Mouse (Mus musculus): Measurements from ENCODE around the gene Rasal3. TPM values are rescaled to one million over a fixed set of nuclear protein-coding genes. Genes with fewer than 3 reads are reported as not detected.
A peak's percentile ranks its signal among the peaks of the same experiment; 100 is the strongest.

Gene Rasal3
- total and polyA plus RNA-seq, 2 experiments from 2014 or later = 0.40 to 7.3 TPM

GRCm38 (mm10) chr17:32426610-32427009 is 23.2 kb upstream of the Rasal3 start:
- TF ChIP-seq CTCF (IDR thresholded peaks at IDR 0.05; ENCODE audit: low read depth) (no peak), EP300 (IDR thresholded peaks at IDR 0.05; ENCODE audit: low read depth) (no peak)
- H3K27ac ChIP-seq (ENCODE audit: low read depth) = no peak overlapping the region
- H3K36me3 ChIP-seq (replicated peaks; ENCODE audit: control insufficient read depth, insufficient read depth, low read length) = no peaks in the 10 kb centered on the region
- no peak overlapping the region for H3K4me3 ChIP-seq (ENCODE audit: low read depth, low read length)
- H3K9me3 ChIP-seq (replicated peaks; ENCODE audit: control insufficient read depth, low read length) = no peaks in the 10 kb centered on the region
- H3K4me2 ChIP-seq (ENCODE audit: low read depth, low read length) = no peak overlapping the region
- H3K27me3 ChIP-seq (ENCODE audit: control insufficient read depth, insufficient read depth, low read length) = no peaks in the 10 kb centered on the region
- ATAC-seq (ENCODE audit: insufficient read depth, low read depth) (no peak), DNase-seq (ENCODE audit: low spot score) (no peak)
- H3K4me1 ChIP-seq (ENCODE audit: control insufficient read depth, insufficient read depth) = no peaks in the 10 kb centered on the region
- H3K9ac ChIP-seq (replicated peaks; ENCODE audit: low read depth, low read length) = no peak overlapping the region

- WGBS = 84% methylated on average over 2 of the region's 2 CpGs
- ATAC-seq (ENCODE audit: insufficient read depth, low read depth) = no peak
Measured at GRCm38 (mm10) chr17:32424034-32424433, 20.7 kb upstream of the Rasal3 start, which contains the start of gene Pglyrp2. Gene Pglyrp2, minus strand, starts transcription at chr17:32424167.

GRCm38 (mm10) chr17:32420781-32421180 is 17.4 kb upstream of the Rasal3 start:
- Histone ChIP-seq H3K9ac (replicated peaks; ENCODE audit: low read depth, low read length) (no peak overlapping the region), H3K27ac (ENCODE audit: low read depth) (no peak overlapping the region), H3K36me3 (replicated peaks; ENCODE audit: control insufficient read depth, insufficient read depth, low read length) (no peaks in the 10 kb centered on the region), H3K4me3 (ENCODE audit: low read depth, low read length) (no peak overlapping the region), H3K4me1 (ENCODE audit: control insufficient read depth, insufficient read depth) (no peaks in the 10 kb centered on the region), H3K27me3 (ENCODE audit: control insufficient read depth, insufficient read depth, low read length) (peaks cover 7% of the 10 kb centered on the region; the same call in 1 of the 2 replicates), H3K4me2 (ENCODE audit: low read depth, low read length) (no peak overlapping the region), H3K9me3 (replicated peaks; ENCODE audit: control insufficient read depth, low read length) (no peaks in the 10 kb centered on the region)
- no peak for ATAC-seq (ENCODE audit: insufficient read depth, low read depth)
- 72% methylated on average over 8 of the region's 8 CpGs for WGBS
- no peak for DNase-seq (ENCODE audit: low spot score)
- TF ChIP-seq CTCF (IDR thresholded peaks at IDR 0.05; ENCODE audit: low read depth) (no peak), EP300 (IDR thresholded peaks at IDR 0.05; ENCODE audit: low read depth) (no peak)

More at GRCm38 (mm10) chr17:32424034-32424433, 20.7 kb upstream of the Rasal3 start, which contains the start of gene Pglyrp2:
- Histone ChIP-seq H3K27ac (ENCODE audit: low read depth) (no peak within 1 kb of the TSS), H3K4me3 (ENCODE audit: low read depth, low read length) (no peak within 1 kb of the TSS), H3K9ac (replicated peaks; ENCODE audit: low read depth, low read length) (no peak within 1 kb of the TSS), H3K4me2 (ENCODE audit: low read depth, low read length) (no peak within 1 kb of the TSS), H3K36me3 (replicated peaks; ENCODE audit: control insufficient read depth, insufficient read depth, low read length) (no peaks in the 10 kb centered on the region), H3K9me3 (replicated peaks; ENCODE audit: control insufficient read depth, low read length) (no peaks in the 10 kb centered on the region), H3K27me3 (ENCODE audit: control insufficient read depth, insufficient read depth, low read length) (no peaks in the 10 kb centered on the region), H3K4me1 (ENCODE audit: control insufficient read depth, insufficient read depth) (no peaks in the 10 kb centered on the region)
- TF ChIP-seq CTCF (IDR thresholded peaks at IDR 0.05; ENCODE audit: low read depth) (no peak), EP300 (IDR thresholded peaks at IDR 0.05; ENCODE audit: low read depth) (no peak)
- DNase-seq (ENCODE audit: low spot score) = no peak

DNA sequence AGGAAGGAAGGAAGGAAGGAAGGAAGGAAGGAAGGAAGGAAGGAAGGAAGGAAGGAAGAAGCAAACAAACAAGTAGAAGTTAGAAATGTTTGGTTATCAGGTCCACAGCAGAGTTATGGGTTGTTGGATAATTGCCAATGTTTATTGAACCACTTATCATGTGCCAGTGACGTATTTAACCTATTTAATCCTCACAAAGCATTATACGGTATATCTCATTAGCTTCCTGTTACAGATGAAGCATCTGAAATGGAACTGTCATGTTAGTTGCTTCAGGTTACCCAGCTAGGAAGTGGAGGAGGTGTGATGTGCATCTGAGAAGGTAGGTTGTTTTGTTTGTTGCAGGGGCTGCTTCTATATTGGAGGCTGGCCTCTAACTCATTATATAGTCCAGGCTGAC is 16.6 kb upstream of the Rasal3 start:
- Histone ChIP-seq H3K36me3 (replicated peaks; ENCODE audit: control insufficient read depth, insufficient read depth, low read length) (no peaks in the 10 kb centered on the region), H3K9ac (replicated peaks; ENCODE audit: low read depth, low read length) (no peak overlapping the region), H3K4me2 (ENCODE audit: low read depth, low read length) (no peak overlapping the region), H3K4me3 (ENCODE audit: low read depth, low read length) (no peak overlapping the region), H3K27ac (ENCODE audit: low read depth) (no peak overlapping the region), H3K27me3 (ENCODE audit: control insufficient read depth, insufficient read depth, low read length) (peaks cover 13% of the 10 kb centered on the region; the same call in 1 of the 2 replicates), H3K9me3 (replicated peaks; ENCODE audit: control insufficient read depth, low read length) (no peaks in the 10 kb centered on the region), H3K4me1 (ENCODE audit: control insufficient read depth, insufficient read depth) (no peaks in the 10 kb centered on the region)
- TF ChIP-seq CTCF (IDR thresholded peaks at IDR 0.05; ENCODE audit: low read depth) (no peak), EP300 (IDR thresholded peaks at IDR 0.05; ENCODE audit: low read depth) (no peak)
- WGBS = 57% methylated on average over 2 of the region's 2 CpGs
- no peak for DNase-seq (ENCODE audit: low spot score)
- ATAC-seq (ENCODE audit: insufficient read depth, low read depth) = no peak

DNA sequence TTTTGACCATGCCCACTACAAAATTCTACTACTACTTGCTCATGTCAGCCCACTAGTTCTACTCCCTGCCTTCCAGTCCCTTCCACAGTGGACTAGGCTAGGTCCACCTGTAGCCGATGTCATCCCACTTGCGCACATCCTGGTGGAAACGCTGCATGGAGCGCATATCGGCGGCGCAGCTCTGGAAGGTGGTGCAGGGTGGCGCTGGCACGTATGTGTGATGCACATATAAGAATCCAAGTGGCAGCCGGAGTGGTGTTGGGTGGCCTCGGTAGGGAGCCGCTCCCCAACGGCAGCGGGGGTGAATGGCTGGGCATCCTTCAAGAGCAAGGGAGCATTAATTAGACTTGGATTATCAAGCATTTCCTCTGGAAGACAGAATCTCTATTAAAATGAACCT is 13.4 kb upstream of the Rasal3 start:
- Histone ChIP-seq H3K4me3 (ENCODE audit: low read depth, low read length) (no peak overlapping the region), H3K9ac (replicated peaks; ENCODE audit: low read depth, low read length) (no peak overlapping the region), H3K27me3 (ENCODE audit: control insufficient read depth, insufficient read depth, low read length) (peaks cover 15% of the 10 kb centered on the region; the same call in 1 of the 2 replicates), H3K9me3 (replicated peaks; ENCODE audit: control insufficient read depth, low read length) (no peaks in the 10 kb centered on the region), H3K36me3 (replicated peaks; ENCODE audit: control insufficient read depth, insufficient read depth, low read length) (no peaks in the 10 kb centered on the region), H3K4me1 (ENCODE audit: control insufficient read depth, insufficient read depth) (no peaks in the 10 kb centered on the region), H3K4me2 (ENCODE audit: low read depth, low read length) (no peak overlapping the region), H3K27ac (ENCODE audit: low read depth) (no peak overlapping the region)
- DNase-seq (ENCODE audit: low spot score) = no peak
- TF ChIP-seq CTCF (IDR thresholded peaks at IDR 0.05; ENCODE audit: low read depth) (no peak), EP300 (IDR thresholded peaks at IDR 0.05; ENCODE audit: low read depth) (no peak)
- WGBS = 90% methylated on average over 14 of the region's 14 CpGs
- ATAC-seq (ENCODE audit: insufficient read depth, low read depth) = no peak

DNA sequence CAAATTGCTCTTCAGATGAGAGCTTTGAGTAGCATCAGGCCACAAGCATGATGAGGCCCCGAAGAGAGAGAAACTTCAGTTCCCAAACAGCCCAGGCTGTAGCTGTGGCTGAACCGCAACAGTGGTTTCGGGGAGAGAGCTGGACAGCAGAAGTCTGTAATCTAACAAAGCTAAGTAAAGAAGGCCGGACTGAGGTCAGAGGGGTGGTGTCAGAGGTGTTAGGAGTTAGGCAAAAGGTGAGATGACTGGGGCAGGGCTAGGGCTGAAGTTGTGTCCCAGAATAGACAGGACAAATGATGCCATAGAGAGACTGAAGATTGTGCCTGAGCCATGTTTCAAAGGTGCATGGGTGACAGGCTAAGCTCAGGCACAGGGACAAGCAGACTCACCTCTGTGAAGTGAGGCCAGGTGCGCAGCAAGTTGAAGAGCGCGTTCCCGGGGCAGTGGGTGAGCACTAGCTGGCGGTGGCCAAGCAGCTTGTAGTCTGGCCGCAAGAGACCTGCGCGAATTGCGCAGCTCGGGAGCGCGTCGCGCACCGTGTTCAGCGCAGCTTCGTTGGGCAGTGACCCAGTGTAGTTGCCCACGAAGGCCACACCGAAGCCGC is 12.1 kb upstream of the Rasal3 start:
- H3K4me1 ChIP-seq (ENCODE audit: control insufficient read depth, insufficient read depth) = no peaks in the 10 kb centered on the region
- 0 out of 2 replicates have a peak overlapping the region, but pooled peaks have one; percentile 20 for H3K4me2 ChIP-seq (ENCODE audit: low read depth, low read length)
- H3K4me3 ChIP-seq (ENCODE audit: low read depth, low read length) = no peak overlapping the region
- peaks cover 15% of the 10 kb centered on the region; the same call in 1 of the 2 replicates for H3K27me3 ChIP-seq (ENCODE audit: control insufficient read depth, insufficient read depth, low read length)
- no peak overlapping the region for H3K9ac ChIP-seq (replicated peaks; ENCODE audit: low read depth, low read length)
- TF ChIP-seq EP300 (IDR thresholded peaks at IDR 0.05; ENCODE audit: low read depth) = no peak
- TF ChIP-seq CTCF (IDR thresholded peaks at IDR 0.05; ENCODE audit: low read depth) = no peak
- H3K27ac ChIP-seq (ENCODE audit: low read depth) = no peak overlapping the region
- DNase-seq (ENCODE audit: low spot score) = no peak
- ATAC-seq (ENCODE audit: insufficient read depth, low read depth) = no peak
- no peaks in the 10 kb centered on the region for H3K9me3 ChIP-seq (replicated peaks; ENCODE audit: control insufficient read depth, low read length)
- 34% methylated on average over 24 of the region's 24 CpGs for WGBS
- H3K36me3 ChIP-seq (replicated peaks; ENCODE audit: control insufficient read depth, insufficient read depth, low read length) = no peaks in the 10 kb centered on the region

Data from heart, postnatal 0 days (tissue).